Mouse (Mus musculus): ENCODE measurements at regions not wholly inside any gene's neighbourhood (a gene's known extent, or its start where the extent isn't known, plus 50 kb on each side); places are given as distances from the start of the nearest gene placed in this dataset.

GRCm38 (mm10) chr9:33292116-33292515 lies 656.1 kb downstream of the Ets1 start:
- no peak for TF ChIP-seq POLR2A (IDR thresholded peaks at IDR 0.05; ENCODE audit: low read depth, low read length)
- no peak for TF ChIP-seq CTCF (IDR thresholded peaks at IDR 0.05; ENCODE audit: extremely low read depth, insufficient read length, insufficient replicate concordance, low read depth, low read length)
